Mouse (Mus musculus) bone marrow macrophage, adult 2 months (primary cell): Measurements from ENCODE around the gene Lrrc74a.

ENCODE experiments used
- CTCF ChIP-seq: IDR thresholded peaks from 2 replicates; pipeline ENCODE4 v1.5.1; 2012; ENCODE audit warnings: low read depth, mild to moderate bottlenecking, low read length, moderate library complexity
- POLR2A ChIP-seq: IDR thresholded peaks from 2 replicates; pipeline ENCODE4 v1.6.1; 2012; ENCODE audit warnings: mild to moderate bottlenecking, low read depth, low read length, borderline replicate concordance

DNA sequence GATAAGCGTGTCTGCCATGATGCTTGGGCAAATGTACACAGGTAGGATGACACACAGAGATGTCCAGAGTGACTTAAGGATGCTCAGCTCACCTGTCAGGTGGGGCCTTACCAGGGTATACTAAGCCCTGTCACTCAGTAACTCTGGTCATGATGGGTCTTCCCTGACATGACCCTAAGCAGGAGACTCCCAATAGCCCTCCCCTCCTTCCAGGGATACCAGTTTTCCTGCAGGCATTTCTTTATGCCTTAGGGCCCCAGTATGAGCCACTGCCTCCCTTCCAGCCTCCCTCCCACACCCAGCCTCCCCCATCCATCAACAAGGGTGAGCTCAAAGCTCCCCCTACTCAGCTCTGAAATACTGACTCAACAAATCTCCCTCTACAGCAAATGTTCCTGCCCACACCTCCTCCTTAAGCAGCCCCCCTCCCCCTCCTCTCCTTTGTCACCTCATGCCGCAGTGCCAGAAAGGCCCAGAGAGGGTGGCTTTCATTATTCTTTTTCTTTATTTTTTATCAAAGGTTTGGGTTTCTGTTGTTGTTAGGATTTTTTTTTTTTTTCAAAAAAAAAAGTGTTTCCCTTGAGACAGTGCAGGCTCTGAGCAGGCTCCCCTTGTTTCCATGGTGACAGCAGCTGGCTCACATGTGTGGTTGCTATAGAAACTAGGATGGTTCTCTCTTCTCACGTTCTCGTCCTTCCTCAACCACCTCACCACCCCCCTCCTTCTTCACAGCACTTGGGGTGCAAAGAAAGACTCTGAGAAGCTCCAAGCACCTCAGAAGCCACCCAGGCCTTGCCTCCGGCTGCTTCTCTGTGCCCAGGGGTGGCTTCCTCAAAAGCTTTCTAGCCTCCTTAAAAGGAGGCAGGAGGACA lies 73.0 kb downstream of the Lrrc74a start:
- TF ChIP-seq CTCF, result no peak
- no peak for TF ChIP-seq POLR2A
